Mouse (Mus musculus) liver (tissue): Measurements from ENCODE around the gene Tmem115.
A peak's percentile ranks its signal among the peaks of the same experiment; 100 is the strongest.
"Not testable (repeated sequence)": the region's sequence is repeated elsewhere in the genome, so short reads cannot be mapped to it uniquely, and the experiment has no call there.

ENCODE experiments used
- DNase-seq: peaks from one replicate; pipeline ENCODE4 v3.0.0-alpha.2; 2020; ENCODE audit warnings: mixed read lengths

Gene Tmem115

DNA sequence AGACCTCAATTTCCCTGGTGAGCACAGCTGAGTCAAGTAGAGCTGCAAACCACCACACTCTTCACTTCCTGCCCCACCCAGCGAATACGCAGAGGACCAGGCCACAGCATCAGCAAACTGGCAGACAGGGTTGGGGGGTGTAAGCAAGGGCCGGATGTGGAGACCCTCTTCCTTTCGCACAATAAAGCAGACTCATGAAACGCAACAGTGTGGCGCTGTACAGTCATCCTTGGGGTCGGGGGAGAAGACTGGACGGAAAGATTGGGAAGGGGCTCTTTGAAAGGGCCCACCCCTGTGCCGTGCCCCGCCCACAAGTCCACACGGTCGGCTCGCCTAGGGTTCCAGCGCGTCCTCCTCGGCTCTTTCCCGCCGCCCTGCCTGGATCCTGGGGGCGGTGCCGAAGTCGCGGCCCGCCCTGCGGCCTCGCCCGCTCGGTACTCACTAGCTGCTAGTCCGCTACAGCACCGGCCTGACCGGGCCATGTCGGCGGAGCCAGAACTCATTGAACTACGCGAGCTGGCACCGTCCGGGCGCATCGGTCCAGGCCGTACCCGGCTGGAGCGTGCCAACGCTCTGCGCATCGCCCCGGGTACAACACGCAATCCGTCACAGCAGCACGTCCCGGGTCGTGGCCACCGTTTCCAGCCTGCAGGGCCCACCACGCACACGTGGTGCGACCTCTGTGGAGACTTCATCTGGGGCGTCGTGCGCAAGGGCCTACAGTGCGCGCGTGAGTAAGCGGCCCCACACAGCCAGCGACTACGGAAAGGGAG lies 17.6 kb downstream of the Tmem115 start, which contains the start of gene Rassf1:
Rassf1 (plus strand) TSS at position 439 of the 773 bp plus-strand sequence.
- peak; percentile 85 for DNase-seq

DNA sequence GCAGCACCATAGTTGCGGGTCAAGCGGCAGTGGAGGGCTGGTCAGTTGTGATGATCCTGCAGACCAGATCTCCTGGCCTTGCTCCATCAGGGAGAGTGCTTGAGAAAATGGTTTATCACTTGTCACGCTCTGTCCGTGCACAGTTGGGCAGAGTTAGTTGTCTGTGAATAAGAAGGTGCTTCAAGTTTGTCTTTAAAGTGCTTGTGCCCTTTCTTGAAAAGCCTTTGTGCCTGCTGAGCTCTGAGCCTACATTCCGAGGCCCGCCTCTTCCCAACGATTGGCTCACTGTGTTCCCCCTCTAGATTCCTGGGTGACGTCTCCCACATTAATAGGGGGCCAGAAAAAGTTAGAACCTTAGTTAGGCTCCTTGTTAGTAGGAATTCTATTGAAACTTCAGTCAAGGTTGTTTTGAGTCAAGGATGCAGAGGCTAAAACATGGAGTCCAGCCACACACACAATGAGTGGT lies 18.2 kb downstream of the Tmem115 start:
- no peak for DNase-seq

DNA sequence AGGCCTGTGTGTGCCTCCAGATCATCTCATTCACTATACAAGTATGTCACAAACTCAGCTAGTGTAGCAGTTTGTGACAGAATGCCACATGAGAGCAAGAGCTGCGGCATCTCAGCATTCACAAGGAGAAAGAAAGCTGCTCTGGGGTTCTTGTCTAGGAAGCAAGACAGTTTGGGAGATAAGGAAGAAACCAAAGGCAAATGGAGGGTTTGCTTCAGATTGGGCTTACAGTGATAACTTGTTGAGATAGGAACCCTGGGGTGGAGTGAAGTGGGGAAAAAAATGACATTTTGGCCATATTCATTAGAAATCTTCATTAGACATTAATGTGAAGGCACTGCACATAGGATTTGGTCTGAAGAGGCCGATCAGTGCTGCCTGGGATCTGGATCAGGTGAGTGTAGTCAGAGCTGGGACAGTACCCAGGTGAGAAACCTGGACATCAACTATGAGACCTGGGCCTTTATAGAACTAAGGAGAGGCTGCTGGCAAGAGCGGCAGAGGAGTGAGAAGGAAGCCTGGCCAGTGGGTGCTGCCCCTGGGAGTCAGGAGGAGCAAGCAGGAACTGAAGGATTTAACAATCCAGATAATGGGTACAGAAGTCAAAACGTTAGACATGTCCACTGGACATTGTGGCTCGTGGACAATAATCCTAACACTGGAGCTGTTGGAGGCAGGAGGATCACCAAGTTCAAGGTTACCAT lies 19.1 kb downstream of the Tmem115 start:
- no peak for DNase-seq

DNA sequence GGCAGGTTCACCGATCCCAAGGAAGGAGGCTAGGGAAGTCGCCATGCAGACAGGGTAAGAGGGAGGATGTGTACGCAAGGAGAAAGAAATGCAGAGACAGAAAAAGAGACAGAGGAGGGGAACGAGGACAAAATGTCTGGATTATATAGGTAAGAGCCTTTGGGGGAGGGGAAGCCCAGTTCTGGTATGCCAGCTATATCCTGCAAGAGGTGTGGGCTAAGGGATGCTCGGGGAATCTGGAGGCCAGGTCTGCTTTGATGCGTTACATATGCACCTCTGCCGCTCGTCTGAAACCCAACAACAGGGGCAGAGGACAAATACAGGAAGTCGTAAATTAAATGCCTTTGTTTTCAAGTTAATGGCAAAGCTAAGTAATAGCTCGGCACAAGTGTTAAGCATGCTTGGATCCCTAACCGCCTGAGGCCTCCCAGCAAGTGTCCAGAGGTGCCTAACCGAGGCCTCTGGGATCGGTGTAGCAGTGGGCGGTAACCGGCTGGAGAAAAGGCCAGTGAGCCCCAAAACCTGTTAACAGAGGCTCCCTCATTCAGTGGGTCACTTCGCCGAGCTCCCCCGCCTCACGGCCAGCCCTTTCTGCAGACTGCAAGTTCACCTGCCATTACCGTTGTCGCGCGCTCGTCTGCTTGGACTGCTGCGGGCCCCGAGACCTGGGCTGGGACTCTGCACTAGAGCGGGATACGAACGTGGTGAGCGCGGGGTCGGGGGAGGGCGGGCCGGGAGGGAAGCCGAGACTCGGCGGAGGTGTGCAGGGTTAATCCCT lies 20.0 kb downstream of the Tmem115 start:
- DNase-seq = no peak

DNA sequence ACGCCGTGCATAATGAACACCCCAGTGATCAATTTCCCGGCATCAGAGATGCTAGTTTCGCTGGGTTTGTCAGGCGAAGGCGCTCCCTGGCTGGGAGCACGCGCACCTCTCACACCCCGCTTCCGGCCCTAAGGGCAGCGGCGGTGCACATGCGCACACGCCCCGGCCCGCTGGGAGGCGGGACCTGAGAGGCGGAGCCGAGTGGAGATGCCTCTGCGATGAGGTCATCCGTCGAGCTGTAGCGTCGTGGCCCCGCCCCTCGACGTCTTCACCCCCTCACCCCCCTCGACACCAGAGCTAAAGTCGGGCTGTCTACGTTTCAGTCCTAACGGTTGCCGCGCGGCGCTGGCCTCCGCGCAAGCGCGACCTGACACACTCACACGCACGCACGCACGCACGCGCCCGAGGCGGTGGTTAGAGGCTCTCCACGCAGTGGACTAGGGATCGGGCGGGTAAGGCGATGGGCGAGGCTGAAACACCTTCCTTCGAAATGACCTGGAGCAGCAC lies 20.6 kb downstream of the Tmem115 start:
- peak; percentile 98 for DNase-seq

DNA sequence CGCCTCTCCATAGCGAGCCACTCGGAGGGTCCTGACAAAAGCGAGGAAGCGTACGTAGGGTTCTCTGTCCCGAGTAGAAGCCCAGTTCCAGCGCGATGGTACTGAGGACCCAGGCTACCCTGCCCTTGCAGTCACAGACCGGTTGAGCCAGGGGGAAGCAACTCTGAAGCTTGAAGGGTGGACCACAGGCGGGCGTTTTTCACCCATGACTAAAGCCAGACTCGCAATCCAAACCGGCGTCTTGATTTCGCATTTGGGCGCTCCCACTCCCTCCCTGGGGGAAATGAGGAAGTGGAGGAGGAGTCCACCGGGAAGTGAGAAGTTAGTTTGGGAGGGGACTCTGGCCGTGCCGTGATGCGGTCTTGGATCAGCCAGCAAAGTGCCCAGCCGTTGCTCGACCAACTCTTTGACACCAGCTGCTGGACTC lies 21.3 kb downstream of the Tmem115 start:
- peak; percentile 62 for DNase-seq

DNA sequence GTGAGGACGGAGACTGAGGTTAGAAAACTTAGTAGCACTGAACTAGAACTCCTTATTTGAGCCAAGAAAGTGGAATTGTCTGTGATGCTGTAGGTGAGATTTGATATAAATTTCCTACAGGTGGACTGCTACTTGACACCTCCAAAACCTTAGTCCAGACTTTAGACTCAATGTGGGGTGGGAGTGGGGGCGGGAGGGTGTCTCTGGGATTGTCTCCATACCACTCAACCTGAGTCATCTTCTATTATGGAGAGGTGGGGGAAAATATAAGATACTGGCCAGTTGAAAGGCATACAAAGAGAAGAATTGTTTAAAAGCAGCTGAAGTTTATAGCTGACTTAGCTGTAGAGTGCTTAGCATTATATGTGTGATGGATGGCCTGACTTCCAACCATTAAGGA lies 22.0 kb downstream of the Tmem115 start:
- no peak for DNase-seq

DNA sequence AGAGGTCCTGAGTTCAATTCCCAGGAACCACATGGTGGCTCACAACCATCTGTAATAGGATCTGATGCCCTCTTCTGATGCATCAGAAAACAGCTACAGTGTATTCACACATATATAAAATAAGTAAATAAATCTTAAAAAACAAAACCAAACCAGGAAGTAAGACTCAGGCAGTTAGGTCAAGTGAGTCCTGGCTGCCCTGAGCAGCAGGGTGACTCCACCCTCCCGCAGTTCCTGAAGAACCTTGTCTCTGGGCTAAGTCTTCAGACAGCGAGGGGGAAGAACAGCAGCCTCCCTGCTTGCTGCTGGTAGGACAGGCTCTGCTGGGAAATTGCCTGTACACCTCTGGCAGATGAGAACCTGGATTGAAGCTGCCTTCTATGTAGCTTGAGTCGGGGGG lies 22.6 kb downstream of the Tmem115 start:
- DNase-seq = peak; percentile 41

DNA sequence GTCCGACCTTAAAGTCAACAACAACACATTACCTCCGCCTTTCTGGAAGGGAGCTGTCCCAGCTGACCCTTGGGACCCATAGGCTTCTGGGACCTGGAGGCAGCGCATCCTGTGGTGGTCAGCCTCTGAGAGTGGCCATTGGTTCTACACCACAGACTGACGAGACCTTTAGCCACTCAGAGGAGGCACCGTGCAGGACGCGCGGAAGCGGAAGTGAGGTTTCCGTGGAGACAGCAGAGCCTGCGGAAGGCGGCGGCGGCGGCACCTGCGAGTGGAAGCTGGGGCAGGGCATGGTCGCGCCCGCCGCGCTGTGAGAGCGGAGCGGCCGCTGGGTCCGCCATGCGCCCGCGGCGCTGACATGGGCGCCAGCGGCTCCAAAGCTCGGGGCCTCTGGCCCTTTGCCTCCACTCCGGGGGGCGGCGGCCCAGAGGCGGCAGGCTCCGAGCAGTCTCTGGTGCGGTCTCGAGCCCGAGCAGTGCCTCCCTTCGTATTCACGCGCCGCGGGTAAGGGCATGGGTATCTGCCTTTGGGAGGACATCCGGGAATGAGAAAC lies 29.4 kb downstream of the Tmem115 start, which contains the start of gene Tusc2:
Tusc2 (plus strand) TSS at position 227 of the 553 bp plus-strand sequence.
- peak; percentile 95 for DNase-seq

DNA sequence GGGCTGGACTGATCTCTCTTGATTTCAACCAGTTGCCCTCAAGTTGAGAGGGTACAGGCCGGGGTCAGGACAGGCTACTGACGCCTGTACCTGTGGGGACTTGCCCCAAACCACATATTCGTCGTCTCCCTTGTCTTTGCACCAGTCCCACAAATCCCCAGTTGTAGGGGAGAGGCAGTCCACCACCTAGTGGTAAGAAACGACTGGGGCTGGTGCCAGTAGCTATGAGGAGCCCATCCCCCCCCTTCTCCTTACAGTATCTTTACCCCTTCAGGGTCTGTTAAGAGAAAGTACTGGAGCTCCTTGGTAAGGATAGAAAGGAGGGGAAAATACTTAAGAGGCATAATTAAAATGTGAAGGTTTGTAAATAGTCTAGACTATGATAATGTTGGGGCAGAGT lies 31.8 kb downstream of the Tmem115 start:
- not testable (repeated sequence) for DNase-seq

DNA sequence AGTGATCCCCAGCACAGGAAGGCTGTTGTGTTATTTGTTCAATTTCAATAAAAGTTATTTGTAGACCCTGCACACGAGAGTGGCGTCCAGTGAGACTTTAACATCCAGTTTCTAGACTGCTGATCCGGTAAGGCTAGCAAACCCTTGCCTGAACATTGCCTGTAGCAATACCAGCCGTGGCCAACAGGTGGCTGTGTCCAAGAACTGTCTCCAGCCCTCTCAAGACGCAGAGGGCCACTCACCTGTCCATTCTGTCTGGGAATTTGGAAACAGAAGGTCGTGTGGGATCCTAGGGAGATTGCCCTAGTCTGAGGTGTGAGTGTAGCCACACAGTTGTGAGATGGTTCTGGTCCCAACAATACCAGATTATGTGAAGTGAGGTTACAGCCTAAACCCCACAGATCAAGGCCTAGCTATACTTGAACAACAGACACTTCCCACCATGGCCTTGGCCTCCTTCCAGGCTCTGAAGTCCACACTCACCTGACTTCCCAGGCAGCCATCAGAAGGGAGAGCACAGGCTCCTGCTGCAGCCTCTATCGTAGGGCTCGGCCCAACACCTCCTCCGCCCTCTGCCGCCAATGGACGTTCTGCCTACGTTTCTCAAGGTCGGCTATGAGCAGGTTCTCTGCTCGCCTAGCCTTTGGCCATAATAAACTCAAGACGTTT lies 32.4 kb downstream of the Tmem115 start:
- DNase-seq = peak; percentile 91

DNA sequence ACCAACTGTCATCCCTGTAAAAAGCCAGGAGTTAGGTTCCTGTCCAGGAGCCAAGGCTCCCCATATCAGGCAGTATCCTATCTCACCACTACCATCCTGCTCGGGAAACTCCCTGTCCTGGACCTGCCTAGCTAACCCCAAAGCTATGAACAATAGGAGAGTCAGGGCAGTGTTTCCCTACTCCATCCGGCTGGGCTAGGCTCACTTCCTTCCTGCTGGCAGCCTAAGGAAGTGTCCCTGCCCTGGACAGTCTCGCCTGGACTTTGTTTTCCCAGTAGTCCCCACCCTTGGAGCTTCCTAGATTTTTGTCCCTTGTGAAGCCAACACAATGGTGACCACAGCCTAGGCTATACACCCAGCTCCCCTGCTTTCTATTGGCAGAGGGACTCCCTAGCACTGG lies 33.1 kb downstream of the Tmem115 start:
- no peak for DNase-seq

DNA sequence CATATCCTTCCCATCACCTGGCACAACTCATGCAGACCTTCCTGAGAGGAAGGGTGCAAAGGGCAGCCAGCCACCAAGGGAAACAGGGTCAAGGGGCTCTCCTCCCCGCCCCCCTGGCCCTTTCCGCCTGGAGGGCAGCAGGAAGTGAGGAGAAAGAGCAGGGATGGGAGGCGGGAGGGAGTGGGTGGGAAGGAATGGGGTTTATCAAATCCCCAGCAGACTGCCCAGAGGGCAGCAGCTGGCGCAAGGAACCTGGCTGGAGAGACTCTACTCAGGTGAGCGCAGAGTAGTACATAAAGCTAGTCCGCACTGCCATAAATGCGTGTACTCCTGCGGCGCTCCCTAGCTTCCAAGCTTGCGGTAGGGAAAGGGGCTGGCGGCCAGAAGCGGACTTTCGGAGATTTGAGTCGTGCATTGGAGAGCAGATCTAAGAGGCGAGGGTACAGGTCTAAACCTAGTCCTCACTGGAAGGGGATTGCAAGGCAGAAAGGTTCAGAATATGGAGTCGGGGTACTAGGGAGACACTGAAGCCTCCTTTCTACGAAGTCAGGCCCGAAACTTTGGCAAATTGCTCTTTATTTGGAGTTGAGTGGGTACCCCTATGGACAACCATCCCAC lies 34.1 kb downstream of the Tmem115 start, which contains the start of gene Hyal2:
Hyal2 (plus strand) TSS at position 244 of the 618 bp plus-strand sequence.
- DNase-seq = peak; percentile 62

DNA sequence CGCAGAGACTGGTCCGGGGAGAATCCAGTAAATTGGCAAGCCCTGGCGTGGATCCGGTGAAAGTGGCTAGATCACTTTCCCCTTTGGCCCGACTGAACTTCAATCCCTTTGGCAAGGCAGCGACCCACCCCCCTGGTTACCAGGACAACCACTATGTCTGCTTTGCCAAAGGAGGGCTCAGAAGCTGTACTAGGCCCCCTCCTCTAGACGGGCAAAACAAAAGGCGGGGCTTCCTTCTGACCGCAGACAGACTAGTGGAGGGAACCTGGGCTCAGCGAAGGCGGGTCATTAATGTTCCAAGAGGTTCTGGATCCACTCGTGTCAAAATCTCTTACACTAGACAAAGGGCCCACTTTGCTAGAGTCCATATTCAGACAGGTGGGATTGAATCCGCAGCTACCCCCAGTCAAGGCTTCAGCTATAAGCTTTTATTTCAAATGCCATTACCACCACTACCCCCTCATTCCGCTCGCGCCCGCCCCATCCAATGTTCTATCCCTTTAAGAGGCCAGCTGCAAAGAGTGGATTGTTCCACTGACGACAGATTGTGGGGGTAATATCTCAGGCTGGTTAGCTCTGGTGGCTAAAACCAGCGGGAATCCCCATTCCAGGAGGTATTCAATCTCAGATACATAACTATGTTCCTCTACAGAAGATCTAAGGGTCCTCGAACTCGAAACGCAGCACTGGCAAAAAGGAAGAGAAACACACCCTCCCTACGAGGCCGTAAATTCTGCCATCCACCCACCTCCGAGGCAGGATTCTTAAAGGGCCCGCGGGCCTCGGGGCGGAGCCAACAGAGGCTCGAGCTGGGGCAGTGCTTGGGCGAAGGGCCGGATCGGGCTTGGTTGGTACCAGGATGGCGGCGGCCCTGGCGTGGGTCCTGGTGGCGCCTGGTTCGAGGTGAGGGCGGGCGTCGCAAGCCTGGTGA lies 34.9 kb downstream of the Tmem115 start:
- peak; percentile 91 for DNase-seq

DNA sequence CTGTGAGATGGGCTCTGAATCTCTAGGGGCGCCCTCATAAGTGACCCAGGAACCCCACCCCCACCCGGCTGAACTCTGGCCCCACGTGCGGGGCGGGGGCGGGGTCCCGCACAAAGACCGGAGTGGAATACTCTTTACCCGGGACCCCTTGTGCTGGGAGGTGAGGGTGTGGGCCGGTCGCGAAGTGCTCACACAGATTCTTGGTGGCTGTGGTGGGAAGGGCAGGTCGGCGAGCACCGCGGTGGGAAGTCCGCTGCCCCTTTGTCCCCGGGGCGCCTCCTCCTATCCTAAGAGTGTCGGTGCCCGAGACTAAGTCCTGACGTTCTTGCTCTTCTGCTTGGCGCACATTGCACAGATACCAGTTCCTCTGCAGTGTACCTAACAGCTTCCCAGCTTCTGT lies 35.5 kb downstream of the Tmem115 start:
- DNase-seq = no peak

DNA sequence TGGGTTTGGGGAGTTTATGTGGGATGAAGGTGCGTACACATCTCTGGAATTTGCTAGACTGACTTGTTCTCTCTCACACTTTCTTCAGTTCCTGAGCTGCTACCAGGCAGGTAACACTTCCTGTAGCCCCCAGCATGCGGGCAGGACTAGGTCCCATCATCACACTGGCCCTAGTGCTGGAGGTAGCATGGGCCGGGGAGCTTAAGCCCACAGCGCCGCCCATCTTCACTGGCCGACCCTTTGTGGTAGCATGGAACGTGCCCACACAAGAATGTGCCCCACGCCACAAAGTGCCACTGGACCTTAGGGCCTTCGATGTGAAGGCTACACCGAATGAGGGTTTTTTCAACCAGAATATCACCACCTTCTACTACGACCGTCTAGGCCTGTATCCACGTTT lies 36.3 kb downstream of the Tmem115 start:
- DNase-seq = no peak

DNA sequence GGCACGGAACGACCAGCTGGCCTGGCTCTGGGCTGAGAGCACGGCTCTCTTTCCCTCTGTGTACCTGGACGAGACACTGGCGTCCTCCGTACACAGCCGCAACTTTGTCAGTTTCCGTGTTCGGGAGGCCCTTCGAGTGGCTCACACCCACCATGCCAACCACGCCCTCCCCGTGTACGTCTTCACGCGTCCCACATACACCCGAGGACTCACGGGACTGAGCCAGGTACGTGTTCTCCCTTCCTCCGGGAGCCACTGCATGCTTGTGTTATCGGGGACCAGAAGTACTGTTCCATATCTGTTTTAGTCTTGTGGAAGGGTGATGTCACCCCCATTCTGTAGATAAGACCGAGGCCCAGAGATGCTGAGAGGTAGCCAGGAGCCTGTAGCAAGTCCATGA lies 37.1 kb downstream of the Tmem115 start:
- DNase-seq = peak; percentile 83

DNA sequence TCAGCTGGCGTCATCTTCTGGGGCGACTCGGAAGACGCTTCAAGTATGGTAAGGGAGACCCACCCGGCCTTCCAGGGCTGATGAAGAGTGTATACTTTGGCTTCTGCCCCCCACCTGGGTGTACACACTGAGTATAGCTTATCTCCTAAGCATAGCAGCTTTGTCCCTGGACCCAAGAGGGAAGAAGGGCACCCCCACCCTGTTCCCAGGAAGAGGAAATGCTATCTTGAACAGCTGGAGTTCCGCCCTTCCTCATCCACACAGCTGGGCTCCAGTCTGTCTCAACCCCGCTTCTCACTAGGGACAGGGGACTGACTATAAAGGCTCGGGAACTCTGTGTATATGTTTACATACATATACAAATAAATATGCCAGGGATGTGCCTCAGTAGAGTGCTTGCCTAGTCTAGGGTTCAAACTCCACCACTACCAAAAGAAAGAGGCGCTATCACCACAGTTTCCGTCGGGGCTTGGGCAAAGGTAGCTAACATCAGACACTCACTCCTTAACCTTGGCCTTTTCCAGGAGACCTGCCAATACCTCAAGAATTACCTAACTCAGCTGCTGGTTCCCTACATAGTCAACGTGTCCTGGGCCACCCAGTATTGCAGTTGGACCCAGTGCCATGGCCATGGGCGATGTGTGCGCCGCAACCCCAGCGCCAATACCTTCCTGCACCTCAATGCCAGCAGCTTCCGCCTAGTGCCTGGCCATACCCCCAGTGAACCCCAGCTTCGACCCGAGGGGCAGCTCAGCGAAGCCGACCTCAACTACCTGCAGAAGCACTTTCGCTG lies 38.0 kb downstream of the Tmem115 start:
- DNase-seq = peak; percentile 76

DNA sequence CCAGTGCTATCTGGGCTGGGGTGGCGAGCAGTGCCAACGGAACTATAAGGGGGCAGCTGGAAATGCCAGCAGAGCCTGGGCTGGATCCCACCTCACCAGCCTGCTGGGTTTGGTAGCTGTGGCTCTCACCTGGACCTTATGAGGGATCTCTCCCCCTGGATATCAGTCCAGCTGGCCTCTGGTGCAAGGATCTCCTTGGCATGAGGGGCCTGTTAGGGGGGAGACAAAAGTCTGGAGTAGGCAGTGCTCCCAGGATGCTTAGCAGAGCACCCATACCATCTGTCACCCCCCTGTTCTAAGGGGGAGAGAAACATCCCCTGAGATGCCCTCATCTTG lies 38.5 kb downstream of the Tmem115 start:
- no peak for DNase-seq

DNA sequence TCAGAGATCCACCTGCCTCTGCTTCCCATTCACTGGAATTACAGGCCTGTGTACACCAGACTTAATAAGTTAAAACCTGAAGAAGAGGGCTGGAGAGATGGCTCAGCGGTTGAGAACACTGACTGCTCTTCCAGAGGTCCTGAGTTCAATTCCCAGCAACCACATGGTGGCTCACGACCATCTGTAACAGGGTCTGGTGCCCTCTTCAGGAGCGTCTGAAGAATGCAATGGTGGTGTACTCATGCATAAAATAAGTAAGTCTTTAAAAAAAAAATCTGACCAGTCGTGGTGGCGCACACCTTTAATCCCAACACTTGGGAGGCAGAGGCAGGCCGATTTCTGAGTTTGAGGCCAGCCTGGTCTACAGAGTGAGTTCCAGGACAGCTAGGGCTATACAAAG lies 40.0 kb downstream of the Tmem115 start:
- not testable (repeated sequence) for DNase-seq
